Mouse (Mus musculus) C2C12 (cell line): ENCODE measurements at regions not wholly inside any gene's neighbourhood (a gene's known extent, or its start where the extent isn't known, plus 50 kb on each side); places are given as distances from the start of the nearest gene placed in this dataset.

Experiments used
- H3K27me3 ChIP-seq: one replicate; pipeline ENCODE4 v1.6.1; 2011; ENCODE audit not compliant: control insufficient read depth, insufficient read depth, insufficient read length
- H3K36me3 ChIP-seq: one replicate; pipeline ENCODE4 v1.6.1; 2011; ENCODE audit not compliant: control insufficient read depth, insufficient read depth
- H3K4me3 ChIP-seq: one replicate; pipeline ENCODE4 v1.5.1; 2011; ENCODE audit warnings: mild to moderate bottlenecking, control low read depth; ENCODE audit not compliant: poor library complexity, insufficient read depth, severe bottlenecking
- H3K79me2 ChIP-seq: one replicate; pipeline ENCODE4 v1.6.1; 2011; ENCODE audit not compliant: control insufficient read depth, insufficient read depth
- H3K79me3 ChIP-seq: one replicate; pipeline ENCODE4 v1.6.1; 2011; ENCODE audit warnings: low read depth, control low read depth
- H3ac ChIP-seq: one replicate; pipeline ENCODE3; 2011; ENCODE audit warnings: low read depth; ENCODE audit not compliant: control insufficient read depth, insufficient read length
- CEBPB ChIP-seq: IDR thresholded peaks from one replicate; pipeline ENCODE4 v1.6.1; 2011; ENCODE audit warnings: low read depth, mild to moderate bottlenecking, control low read depth, moderate library complexity
- CTCF ChIP-seq: IDR thresholded peaks from one replicate; pipeline ENCODE4 v1.5.1; 2011; ENCODE audit not compliant: control insufficient read depth, insufficient read depth, insufficient read length
- FOSL1 ChIP-seq: IDR thresholded peaks from one replicate; pipeline ENCODE4 v1.8.0; 2011; ENCODE audit warnings: mild to moderate bottlenecking, low read length; ENCODE audit not compliant: poor library complexity, insufficient read depth, severe bottlenecking
- MAX ChIP-seq: IDR thresholded peaks from one replicate; pipeline ENCODE4 v1.6.1; 2011; ENCODE audit warnings: mild to moderate bottlenecking, control low read depth
- MYOD1 ChIP-seq: IDR thresholded peaks from one replicate; pipeline ENCODE4 v1.6.1; 2011; ENCODE audit warnings: low read depth; ENCODE audit not compliant: control insufficient read depth, insufficient read length
- MYOG ChIP-seq: IDR thresholded peaks from one replicate; pipeline ENCODE4 v1.6.1; 2011; ENCODE audit not compliant: control insufficient read depth, insufficient read length; ENCODE audit errors: extremely low read depth
- USF1 ChIP-seq: IDR thresholded peaks from one replicate; pipeline ENCODE4 v1.6.1; 2011; ENCODE audit warnings: low read depth, mild to moderate bottlenecking, control low read depth, moderate library complexity

GRCm38 (mm10) chr7:145135971-145136370, 71.9 kb downstream of the 1810010D01Rik start:
- Histone ChIP-seq H3K4me3 (no peak overlapping the region), H3K27me3 (no peaks in the 10 kb centered on the region), H3K36me3 (no peaks in the 10 kb centered on the region), H3ac (no peak overlapping the region), H3K79me2 (no peaks in the 10 kb centered on the region), H3K79me3 (no peaks in the 10 kb centered on the region)
- TF ChIP-seq CEBPB = no peak
- no peak for TF ChIP-seq FOSL1
- no peak for TF ChIP-seq CTCF
- no peak for TF ChIP-seq MYOG
- TF ChIP-seq MAX = no peak
- no peak for TF ChIP-seq MYOD1
- TF ChIP-seq USF1 = no peak

- Histone ChIP-seq H3K79me2 (no peaks in the 10 kb centered on the region), H3K4me3 (no peak overlapping the region)
- TF ChIP-seq MYOD1 (no peak), FOSL1 (no peak), MAX (no peak)
These were observed 75.4 kb downstream of the 1810010D01Rik start for GRCm38 (mm10) chr7:145132506-145132905.

GRCm38 (mm10) chr7:145131438-145132159, 76.3 kb downstream of the 1810010D01Rik start:
- Histone ChIP-seq H3K79me3 (no peaks in the 10 kb centered on the region), H3K36me3 (no peaks in the 10 kb centered on the region), H3ac (no peak overlapping the region), H3K4me3 (no peak overlapping the region), H3K27me3 (no peaks in the 10 kb centered on the region), H3K79me2 (no peaks in the 10 kb centered on the region)
- no peak for TF ChIP-seq MAX
- TF ChIP-seq MYOD1 = no peak
- no peak for TF ChIP-seq CEBPB
- no peak for TF ChIP-seq MYOG
- no peak for TF ChIP-seq USF1
- TF ChIP-seq CTCF = no peak
- no peak for TF ChIP-seq FOSL1

More at GRCm38 (mm10) chr7:145132506-145132905, 75.4 kb downstream of the 1810010D01Rik start:
- H3K79me3 ChIP-seq = no peaks in the 10 kb centered on the region
- no peaks in the 10 kb centered on the region for H3K27me3 ChIP-seq
- no peak overlapping the region for H3ac ChIP-seq
- no peaks in the 10 kb centered on the region for H3K36me3 ChIP-seq

GRCm38 (mm10) chr7:145129971-145130370, 77.9 kb downstream of the 1810010D01Rik start:
- Histone ChIP-seq H3K79me2 (no peaks in the 10 kb centered on the region), H3K36me3 (no peaks in the 10 kb centered on the region), H3K27me3 (no peaks in the 10 kb centered on the region), H3K4me3 (no peak overlapping the region), H3ac (no peak overlapping the region), H3K79me3 (no peaks in the 10 kb centered on the region)
- TF ChIP-seq CTCF = no peak
- TF ChIP-seq MYOG = no peak
- TF ChIP-seq USF1 = no peak

- H3K79me2 ChIP-seq = no peaks in the 10 kb centered on the region
- H3ac ChIP-seq = no peak overlapping the region
- H3K4me3 ChIP-seq = no peak overlapping the region
- H3K36me3 ChIP-seq = no peaks in the 10 kb centered on the region
- no peak for TF ChIP-seq CEBPB
- no peak for TF ChIP-seq FOSL1
- TF ChIP-seq CTCF = no peak
- TF ChIP-seq USF1 = no peak
- no peak for TF ChIP-seq MYOG
- TF ChIP-seq MAX = no peak
- no peak for TF ChIP-seq MYOD1
- H3K27me3 ChIP-seq = no peaks in the 10 kb centered on the region
- H3K79me3 ChIP-seq = no peaks in the 10 kb centered on the region
These were observed 80.3 kb downstream of the 1810010D01Rik start for GRCm38 (mm10) chr7:145127661-145128060.

GRCm38 (mm10) chr7:145127180-145127579, 80.7 kb downstream of the 1810010D01Rik start:
- Histone ChIP-seq H3K27me3 (no peaks in the 10 kb centered on the region), H3ac (no peak overlapping the region), H3K79me3 (no peaks in the 10 kb centered on the region), H3K36me3 (no peaks in the 10 kb centered on the region), H3K4me3 (no peak overlapping the region), H3K79me2 (no peaks in the 10 kb centered on the region)
- TF ChIP-seq MAX (no peak), CTCF (no peak), MYOD1 (no peak), USF1 (no peak), MYOG (no peak), CEBPB (no peak), FOSL1 (no peak)
